24 mouse cellular contexts compared by ENCODE assay signal in genomic region chr9:105770690-105771089, GRCm38 (mm10). TPM values are rescaled to one million over a fixed set of nuclear protein-coding genes. Genes with fewer than 3 reads are reported as not detected.
DNase-seq lines count a peak whose midpoint lies in the region; ATAC-seq and TF ChIP-seq lines count a peak whose summit lies in the region.
"Had no signal": no experiment of that assay in that cellular context is flagged by ENCODE, and none has a peak within 500 bp of the region (broad histone marks: within the 10 kb centered on the region; RNA-seq: fewer than 3 reads in every experiment).

No protein-coding gene starts in this region.

- H3K9ac ChIP-seq in heart, embryonic 15.5 days: no peak overlapping the region
- no peak overlapping the region for H3K9ac ChIP-seq in lung, embryonic 14.5 days
- H3K9ac ChIP-seq: embryonic facial prominence, embryonic 15.5 days; limb, embryonic 13.5 days; liver, embryonic 13.5 days; midbrain, embryonic 13.5 days; neural tube, embryonic 13.5 days had no signal

- peak overlapping the region; percentile 51 for H3K27ac ChIP-seq in heart, embryonic 15.5 days
- no peak overlapping the region for H3K27ac ChIP-seq in heart, embryonic 10.5 days
- H3K27ac ChIP-seq in lung, embryonic 14.5 days (ENCODE audit: low read depth): no peak overlapping the region
- H3K27ac ChIP-seq: embryonic facial prominence, embryonic 15.5 days; heart, adult 2 months; kidney, postnatal 0 days; limb, embryonic 13.5 days; liver, embryonic 13.5 days; midbrain, embryonic 13.5 days; neural tube, embryonic 13.5 days had no signal

- no peaks in the 10 kb centered on the region for H3K36me3 ChIP-seq in heart, embryonic 15.5 days
- no peaks in the 10 kb centered on the region for H3K36me3 ChIP-seq in heart, embryonic 10.5 days
- H3K36me3 ChIP-seq in lung, embryonic 14.5 days (ENCODE audit: insufficient read depth): no peaks in the 10 kb centered on the region
- H3K36me3 ChIP-seq: embryonic facial prominence, embryonic 15.5 days; G1E; limb, embryonic 13.5 days; liver, embryonic 13.5 days; midbrain, embryonic 13.5 days; neural tube, embryonic 13.5 days had no signal

- H3K9me3 ChIP-seq in heart, embryonic 15.5 days (replicated peaks): no peaks in the 10 kb centered on the region
- no peaks in the 10 kb centered on the region for H3K9me3 ChIP-seq in heart, embryonic 10.5 days
- no peaks in the 10 kb centered on the region for H3K9me3 ChIP-seq in lung, embryonic 14.5 days (ENCODE audit: low read depth, low read length)
- H3K9me3 ChIP-seq: embryonic facial prominence, embryonic 15.5 days; liver, embryonic 13.5 days; midbrain, embryonic 13.5 days; neural tube, embryonic 13.5 days had no signal

- DNase-seq in adrenal gland, adult 8-10 months: peak; percentile 39
- DNase-seq in adrenal gland, postnatal 25 days: no peak
- no peak for DNase-seq in heart, embryonic 10.5 days (ENCODE audit: low spot score)
- DNase-seq in lung, embryonic 14.5 days: peak; percentile 24
- no peak for DNase-seq in lung, postnatal 10 days
- DNase-seq in adrenal gland, postnatal 10 days: peak; percentile 31
- no peak for DNase-seq in cerebellum, adult 9-10 months
- DNase-seq: cerebellum, adult 18-20 months; cerebellum, postnatal 36 days; gastrocnemius, postnatal 14 days; liver, embryonic 13.5 days; retina, postnatal 1 day; right cerebral cortex, postnatal 4 days; thymus, postnatal 14 days had no signal

- 46% methylated on average over 7 of the region's 7 CpGs for WGBS in heart, embryonic 15.5 days
- 60% methylated on average over 7 of the region's 7 CpGs for WGBS in heart, embryonic 10.5 days
- WGBS in lung, embryonic 14.5 days: 50% methylated on average over 7 of the region's 7 CpGs

- peaks cover 12% of the 10 kb centered on the region for H3K4me1 ChIP-seq in heart, embryonic 15.5 days (replicated peaks)
- peaks cover 11% of the 10 kb centered on the region for H3K4me1 ChIP-seq in heart, embryonic 10.5 days
- H3K4me1 ChIP-seq in lung, embryonic 14.5 days (ENCODE audit: insufficient read depth): no peaks in the 10 kb centered on the region
- H3K4me1 ChIP-seq: liver, embryonic 13.5 days had no signal

- H3K27me3 ChIP-seq in heart, embryonic 15.5 days: no peaks in the 10 kb centered on the region
- no peaks in the 10 kb centered on the region for H3K27me3 ChIP-seq in heart, embryonic 10.5 days (ENCODE audit: insufficient read depth, poor library complexity, severe bottlenecking)
- no peaks in the 10 kb centered on the region for H3K27me3 ChIP-seq in lung, embryonic 14.5 days (ENCODE audit: insufficient read depth, low read length)
- H3K27me3 ChIP-seq: embryonic facial prominence, embryonic 15.5 days; limb, embryonic 13.5 days; liver, embryonic 13.5 days; midbrain, embryonic 13.5 days; neural tube, embryonic 13.5 days had no signal

- ATAC-seq in heart, embryonic 15.5 days (replicated peaks; ENCODE audit: insufficient number of reproducible peaks, insufficient read depth, low FRiP score, low read depth): no peak
- ATAC-seq in lung, embryonic 14.5 days (ENCODE audit: insufficient read depth): 0 out of 2 replicates have a peak, but pooled peaks have one; percentile 45
- ATAC-seq: intestine, postnatal 0 days; midbrain, embryonic 13.5 days had no signal

- H3K4me3 ChIP-seq in heart, embryonic 15.5 days: no peak overlapping the region
- no peak overlapping the region for H3K4me3 ChIP-seq in heart, embryonic 10.5 days
- no peak overlapping the region for H3K4me3 ChIP-seq in lung, embryonic 14.5 days (ENCODE audit: low read depth, low read length)
- H3K4me3 ChIP-seq: embryonic facial prominence, embryonic 15.5 days; heart, adult 2 months; limb, embryonic 13.5 days; liver, embryonic 13.5 days; midbrain, embryonic 13.5 days; neural tube, embryonic 13.5 days had no signal

- H3K4me2 ChIP-seq in heart, embryonic 15.5 days: no peak overlapping the region
- H3K4me2 ChIP-seq in lung, embryonic 14.5 days: no peak overlapping the region
- H3K4me2 ChIP-seq: embryonic facial prominence, embryonic 15.5 days; limb, embryonic 13.5 days; liver, embryonic 13.5 days; midbrain, embryonic 13.5 days; neural tube, embryonic 13.5 days had no signal

- TF ChIP-seq CTCF in lung, embryonic 14.5 days (IDR thresholded peaks at IDR 0.05; ENCODE audit: low read depth): no peak

RNA-seq across cellular contexts. Expression of gene Col6a6, which starts 57.3 kb away (rescaled TPM):
- total RNA-seq in adrenal gland, adult 8-10 months (2022): 1 to 10 TPM in 3 of 4 experiments, under 1 TPM in 1; 0.80 to 2.6 (median 1.6) TPM
- 1.2 and 1.7 TPM in 2 replicates for total RNA-seq in adrenal gland, postnatal 25 days (2021)
- 3.6 and 5.1 TPM in 2 replicates for polyA plus RNA-seq in heart, embryonic 15.5 days (2015; fragmentation: Nextera tagmentation; extraction: Ambion mirVana)
- 0.13 and 0.17 TPM in 2 replicates for polyA plus RNA-seq in heart, embryonic 10.5 days (2016; fragmentation: Nextera tagmentation; extraction: Ambion mirVana)
- 1.3 and 1.6 TPM in 2 replicates for polyA plus RNA-seq in lung, embryonic 14.5 days (2014; fragmentation: Nextera tagmentation; extraction: Ambion mirVana)
- total RNA-seq in adrenal gland, postnatal 10 days (2021): 10 to 100 TPM in 1 of 2 experiments, 1 to 10 TPM in 1; 9.3 to 11.5 TPM
- total RNA-seq: megakaryocyte progenitor cell, adult 5-6 weeks had no signal
- polyA plus RNA-seq: G1E had no signal

Comparison
In these comparisons a context has a peak if more than half of its experiments do, and no peak if none do; other contexts are left out.
1. DNase-seq: peak in adrenal gland, adult 8-10 months (single experiment), lung, embryonic 14.5 days (single experiment) and adrenal gland, postnatal 10 days (single experiment); none in adrenal gland, postnatal 25 days (single experiment), heart, embryonic 10.5 days (single experiment), lung, postnatal 10 days (single experiment) and cerebellum, adult 9-10 months (single experiment).